Mouse (Mus musculus) CH12.LX (cell line): ENCODE measurements around the gene Cfap44. TPM values are rescaled to one million over a fixed set of nuclear protein-coding genes. Genes with fewer than 3 reads are reported as not detected.

ENCODE experiments used
- DNase-seq: peaks from one replicate; pipeline ENCODE4 v3.0.0-alpha.2; 2013; ENCODE audit errors: extremely low read depth
- H3K27ac ChIP-seq: 2 replicates; pipeline ENCODE4 v1.5.1; 2012; ENCODE audit warnings: low read depth, mild to moderate bottlenecking, control low read depth, moderate library complexity; ENCODE audit not compliant: insufficient read depth
- H3K27me3 ChIP-seq: replicated peaks from 2 replicates; pipeline ENCODE3; 2012; ENCODE audit warnings: inconsistent platforms
- H3K36me3 ChIP-seq, 2 experiments: replicated peaks in 1 of 2; 2 replicates each; pipeline versions ENCODE3 to v1.6.1; 2012; ENCODE audit warnings: inconsistent platforms in 1 of 2, low read length in 1 of 2, mild to moderate bottlenecking in 1 of 2, mixed read lengths in 1 of 2, moderate library complexity in 1 of 2; ENCODE audit not compliant: control insufficient read depth in 1 of 2, insufficient read depth in 1 of 2
- H3K4me1 ChIP-seq, 2 experiments: 2 replicates each; pipeline ENCODE4 v1.6.1; 2012; ENCODE audit warnings: inconsistent platforms in 1 of 2, moderate library complexity in 1 of 2; ENCODE audit not compliant: insufficient read depth in 2 of 2, control insufficient read depth in 1 of 2
- H3K4me2 ChIP-seq: 2 replicates; pipeline ENCODE4 v1.6.1; 2012; ENCODE audit warnings: low read depth, mild to moderate bottlenecking, control low read depth; ENCODE audit not compliant: poor library complexity, insufficient read depth, severe bottlenecking
- H3K4me3 ChIP-seq, 3 experiments: fragments of 150-350 bp in 1 of 3; sonication (generic) in 1 of 3; replicated peaks in 1 of 3; 2 replicates each; pipeline versions ENCODE3 to v1.5.1; 2011 to 2012; ENCODE audit warnings: low read depth in 2 of 3, low read length in 2 of 3, mild to moderate bottlenecking in 2 of 3, moderate library complexity in 2 of 3, control low read depth in 1 of 3, improper control_type of control experiment in 1 of 3, inconsistent platforms in 1 of 3, mixed read lengths in 1 of 3; ENCODE audit not compliant: poor library complexity in 1 of 3
- H3K79me2 ChIP-seq: replicated peaks from 2 replicates; pipeline ENCODE4 v1.6.1; 2012; ENCODE audit warnings: mild to moderate bottlenecking, moderate library complexity; ENCODE audit not compliant: control insufficient read depth, poor library complexity, insufficient read depth, severe bottlenecking; ENCODE audit errors: extremely low read depth
- H3K9ac ChIP-seq: 2 replicates; pipeline ENCODE4 v1.6.1; 2012; ENCODE audit warnings: low read depth, mild to moderate bottlenecking, control low read depth, moderate library complexity; ENCODE audit not compliant: insufficient read depth
- H3K9me3 ChIP-seq: replicated peaks from 2 replicates; pipeline ENCODE3; 2012; ENCODE audit warnings: low read length, inconsistent platforms, mixed read lengths
- BHLHE40 ChIP-seq: IDR thresholded peaks from 2 replicates; pipeline ENCODE4 v1.6.1; 2011; ENCODE audit warnings: mild to moderate bottlenecking, low read depth, low read length, improper control_type of control experiment
- CTCF ChIP-seq, 2 experiments: IDR thresholded peaks in 1 of 2; conservative IDR thresholded peaks in 1 of 2; 2 replicates each; pipeline ENCODE4 v1.5.1; 2011 to 2012; ENCODE audit warnings: low read depth in 2 of 2, low read length in 2 of 2, improper control_type of control experiment in 1 of 2, inconsistent platforms in 1 of 2, mild to moderate bottlenecking in 1 of 2, moderate library complexity in 1 of 2
- E2F4 ChIP-seq: IDR thresholded peaks from 2 replicates; pipeline ENCODE4 v1.6.1; 2011; ENCODE audit warnings: low read depth, low read length, improper control_type of control experiment; ENCODE audit not compliant: insufficient replicate concordance
- ELF1 ChIP-seq: IDR thresholded peaks from 2 replicates; pipeline ENCODE4 v1.6.1; 2014; ENCODE audit warnings: low read depth, mild to moderate bottlenecking, inconsistent platforms, low read length, improper control_type of control experiment
- EP300 ChIP-seq: IDR thresholded peaks from 2 replicates; pipeline ENCODE4 v1.6.1; 2011; ENCODE audit warnings: low read length, improper control_type of control experiment
- ETS1 ChIP-seq: conservative IDR thresholded peaks from 2 replicates; pipeline ENCODE4 v1.6.1; 2012; ENCODE audit warnings: low read depth, mild to moderate bottlenecking, inconsistent platforms, low read length, improper control_type of control experiment, moderate library complexity
- IRF4 ChIP-seq: IDR thresholded peaks from 2 replicates; pipeline ENCODE4 v1.6.1; 2014; ENCODE audit warnings: low read depth, mild to moderate bottlenecking, inconsistent platforms, low read length, improper control_type of control experiment
- JUN ChIP-seq: IDR thresholded peaks from 2 replicates; pipeline ENCODE4 v1.6.1; 2011; ENCODE audit warnings: low read depth, mild to moderate bottlenecking, low read length, improper control_type of control experiment, moderate library complexity; ENCODE audit not compliant: insufficient read depth
- KAT2A ChIP-seq: IDR thresholded peaks from 2 replicates; pipeline ENCODE4 v1.6.1; 2012; ENCODE audit warnings: low read length, improper control_type of control experiment, inconsistent platforms; ENCODE audit not compliant: insufficient replicate concordance
- MAX ChIP-seq: IDR thresholded peaks from 2 replicates; pipeline ENCODE4 v1.6.1; 2011; ENCODE audit warnings: low read length, improper control_type of control experiment
- MEF2A ChIP-seq: IDR thresholded peaks from 2 replicates; pipeline ENCODE4 v1.6.1; 2014; ENCODE audit warnings: low read depth, mild to moderate bottlenecking, inconsistent platforms, low read length, improper control_type of control experiment, borderline replicate concordance
- MXI1 ChIP-seq: IDR thresholded peaks from 2 replicates; pipeline ENCODE4 v1.6.1; 2011; ENCODE audit warnings: mild to moderate bottlenecking, low read depth, low read length, improper control_type of control experiment
- MYC ChIP-seq: IDR thresholded peaks from 2 replicates; pipeline ENCODE4 v1.6.1; 2011; ENCODE audit warnings: low read depth, mild to moderate bottlenecking, improper control_type of control experiment, low read length
- NELFE ChIP-seq: IDR thresholded peaks from 2 replicates; pipeline ENCODE4 v1.6.1; 2011; ENCODE audit warnings: low read depth, low read length, improper control_type of control experiment
- NRF1 ChIP-seq: IDR thresholded peaks from 2 replicates; pipeline ENCODE4 v1.6.1; 2014; ENCODE audit warnings: low read depth, mild to moderate bottlenecking, inconsistent platforms, low read length, improper control_type of control experiment, moderate library complexity
- POLR2AphosphoS2 ChIP-seq: IDR thresholded peaks from 2 replicates; pipeline ENCODE4 v1.6.1; 2011; ENCODE audit warnings: low read depth, low read length, improper control_type of control experiment
- SMC3 ChIP-seq: IDR thresholded peaks from 2 replicates; pipeline ENCODE4 v1.6.1; 2011; ENCODE audit warnings: low read depth, low read length, improper control_type of control experiment
- TCF12 ChIP-seq: IDR thresholded peaks from 2 replicates; pipeline ENCODE4 v1.6.1; 2014; ENCODE audit warnings: low read depth, mild to moderate bottlenecking, inconsistent platforms, low read length, improper control_type of control experiment
- UBTF ChIP-seq: IDR thresholded peaks from 2 replicates; pipeline ENCODE4 v1.6.1; 2012; ENCODE audit warnings: low read depth, mild to moderate bottlenecking, inconsistent platforms, low read length, improper control_type of control experiment, moderate library complexity
- USF2 ChIP-seq: conservative IDR thresholded peaks from 2 replicates; pipeline ENCODE4 v1.6.1; 2011; ENCODE audit warnings: low read depth, low read length, improper control_type of control experiment
- ZNF384 ChIP-seq: IDR thresholded peaks from 2 replicates; pipeline ENCODE4 v1.6.1; 2012; ENCODE audit warnings: low read depth, low read length, improper control_type of control experiment, inconsistent platforms
- dilution Hi-C: fragments of 300-500 bp; cut with MboI; formaldehyde crosslinking; loops from 2 replicates; pipeline ENCODE4 v1.14.3; 2020; ENCODE audit warnings: low sequenced_read_pairs; ENCODE audit not compliant: extremely low pct_unique_long_range_greater_than_20kb, extremely low pct_ligation_motif_present
- in situ Hi-C: fragments of 300-500 bp; cut with MboI; formaldehyde crosslinking; loops from 3 replicates; pipeline ENCODE4 v1.14.3; 2019; ENCODE audit warnings: low sequenced_read_pairs, low pct_ligation_motif_present, low pct_unique_long_range_greater_than_20kb, mixed read lengths
- polyA plus RNA-seq: library from polyadenylated mRNA; unstranded; fragments of >175 nt; gene quantifications from 2 replicates; pipeline ENCODE4 v1.2.1, GENCODE M21; 2012; ENCODE audit warnings: low read depth; ENCODE audit not compliant: insufficient read length
- total RNA-seq, 2 experiments: library from RNA; depleted of rRNA; stranded (reverse); fragments of 300-350 nt in 1 of 2; fragments of >200 nt in 1 of 2; gene quantifications; 2 replicates each; pipeline ENCODE4 v1.2.3; 2012 to 2014

The Cfap44 gene
- total and polyA plus RNA-seq, 3 experiments = not detected

DNA sequence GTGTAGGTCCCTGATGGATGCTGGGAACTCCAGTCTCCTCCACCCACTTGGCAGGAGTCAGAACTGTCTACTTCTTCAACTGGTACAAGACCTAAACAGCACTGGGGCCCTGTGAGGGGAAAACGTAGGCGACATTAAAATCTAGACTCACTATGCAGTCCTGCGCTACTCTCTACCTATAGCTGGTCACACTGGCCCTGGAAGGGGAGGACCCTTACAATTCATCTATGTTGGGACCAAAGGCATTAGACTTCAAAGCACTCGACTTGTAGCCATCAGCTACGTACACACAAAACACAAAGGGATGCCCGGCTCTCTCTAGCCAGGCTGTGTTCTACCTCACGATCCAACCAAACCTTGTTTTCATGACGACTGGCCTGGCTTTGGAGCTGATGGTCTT, 91.1 kb downstream of the Cfap44 start:
- dilution Hi-C loops = no loop called here
- Histone ChIP-seq H3K9ac (no peak overlapping the region), H3K4me1 (peaks cover 7 to 8% of the 10 kb centered on the region in 2 experiments; a peak in 2 of 4 replicates), H3K27ac (no peak overlapping the region), H3K4me2 (no peak overlapping the region), H3K27me3 (no peaks in the 10 kb centered on the region), H3K79me2 (no peaks in the 10 kb centered on the region), H3K9me3 (no peaks in the 10 kb centered on the region), H3K4me3 (no peak overlapping the region), H3K36me3 (peaks cover 0 to 39% of the 10 kb centered on the region in 2 experiments)
- DNase-seq = no peak
- in situ Hi-C loops = loop anchor here (10.0 to 25.0 kb wide), 3 partner anchors 149 to 602 kb away; partner anchors contain the start of genes Ccdc80 and Nepro
- no peak for TF ChIP-seq IRF4
- TF ChIP-seq MXI1 = no peak
- no peak for TF ChIP-seq UBTF
- no peak for TF ChIP-seq MAX
- no peak for TF ChIP-seq ZNF384
- no peak for TF ChIP-seq USF2
- no peak for TF ChIP-seq POLR2AphosphoS2
- TF ChIP-seq EP300 = no peak
- TF ChIP-seq NRF1 = no peak
- TF ChIP-seq ETS1 = no peak
- no peak for TF ChIP-seq MYC
- TF ChIP-seq NELFE = no peak
- TF ChIP-seq JUN = no peak
- no peak for TF ChIP-seq MEF2A
- no peak for TF ChIP-seq BHLHE40
- TF ChIP-seq ELF1 = no peak
- no peak for TF ChIP-seq E2F4
- TF ChIP-seq TCF12 = no peak

DNA sequence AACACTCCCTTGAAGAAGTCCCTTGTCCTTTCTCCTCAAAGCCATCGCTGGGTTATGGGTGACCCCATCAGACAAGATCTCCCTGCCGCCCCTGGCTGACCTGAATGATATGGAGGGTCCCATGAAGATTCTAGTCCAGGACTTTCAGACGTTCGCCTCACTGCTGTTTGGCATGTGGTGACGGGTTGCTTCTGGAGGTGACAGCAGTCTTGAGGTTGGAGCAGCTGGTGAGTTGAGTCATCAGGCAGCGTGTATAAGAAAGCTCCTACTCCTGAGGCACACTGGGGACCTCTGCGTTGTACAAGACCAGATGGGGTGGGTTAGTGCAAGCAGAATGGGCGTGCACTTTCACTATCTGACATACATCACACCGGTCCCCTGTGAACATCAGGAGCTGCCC, 92.0 kb downstream of the Cfap44 start:
- Histone ChIP-seq H3K27ac (no peak overlapping the region), H3K9me3 (no peaks in the 10 kb centered on the region), H3K79me2 (no peaks in the 10 kb centered on the region), H3K9ac (no peak overlapping the region), H3K27me3 (no peaks in the 10 kb centered on the region), H3K4me3 (no peak overlapping the region), H3K4me2 (no peak overlapping the region), H3K36me3 (peaks cover 0 to 46% of the 10 kb centered on the region in 2 experiments), H3K4me1 (peaks cover 7 to 8% of the 10 kb centered on the region in 2 experiments; a peak in 2 of 4 replicates)
- dilution Hi-C loops (no loop called here), in situ Hi-C loops (loop anchor here (10.0 to 25.0 kb wide), 3 partner anchors 148 to 601 kb away; partner anchors contain the start of genes Ccdc80 and Nepro)
- TF ChIP-seq MEF2A (no peak), ETS1 (peak; percentile 32; the same call in 1 of the 2 replicates), JUN (no peak), SMC3 (no peak), NELFE (no peak), CTCF (conservative IDR thresholded peaks at IDR 0.05 in 1 of 2, IDR thresholded peaks at IDR 0.05 in 1 of 2; ENCODE audit: low read depth in 2 of 2, low read length in 2 of 2) (no peak), KAT2A (no peak), TCF12 (no peak)
- DNase-seq = peak; percentile 17
